Mouse (Mus musculus): Measurements from ENCODE around the gene Tldc1. TPM values are rescaled to one million over a fixed set of nuclear protein-coding genes. Genes with fewer than 3 reads are reported as not detected.

Gene Tldc1
- total RNA-seq (2021) = 10 to 100 TPM; 10.5 to 12.4 TPM

GRCm38 (mm10) chr8:119778263-119778662 is at the start of gene Tldc1:
TSS of gene Tldc1 (minus strand) at chr8:119778416.
- DNase-seq (ENCODE audit: low spot score) = peak; percentile 99
- intact Hi-C loops (cut with DNase I) = no loop called here

- DNase-seq (ENCODE audit: low spot score) = no peak
- intact Hi-C loops (cut with DNase I) = no loop called here
Measured at GRCm38 (mm10) chr8:119827721-119828153, 49.5 kb upstream of the Tldc1 start.

GRCm38 (mm10) chr8:119826982-119827381 is 48.8 kb upstream of the Tldc1 start:
- DNase-seq (ENCODE audit: low spot score) = no peak
- intact Hi-C loops (cut with DNase I) = no loop called here

GRCm38 (mm10) chr8:119825950-119826730 is 47.9 kb upstream of the Tldc1 start:
- no peak for DNase-seq (ENCODE audit: low spot score)
- intact Hi-C loops (cut with DNase I) = no loop called here

GRCm38 (mm10) chr8:119824809-119825273 is 46.6 kb upstream of the Tldc1 start:
- no peak for DNase-seq (ENCODE audit: low spot score)
- intact Hi-C loops (cut with DNase I) = no loop called here

- intact Hi-C loops (cut with DNase I) = no loop called here
- DNase-seq (ENCODE audit: low spot score) = peak; percentile 52
Measured at GRCm38 (mm10) chr8:119824100-119824499, 45.9 kb upstream of the Tldc1 start.

- intact Hi-C loops (cut with DNase I) = no loop called here
- no peak for DNase-seq (ENCODE audit: low spot score)
Measured at GRCm38 (mm10) chr8:119823278-119823677, 45.1 kb upstream of the Tldc1 start.

- DNase-seq (ENCODE audit: low spot score) = no peak
- intact Hi-C loops (cut with DNase I) = no loop called here
Measured at GRCm38 (mm10) chr8:119821691-119822090, 43.5 kb upstream of the Tldc1 start.

GRCm38 (mm10) chr8:119819976-119820375 is 41.8 kb upstream of the Tldc1 start:
- intact Hi-C loops (cut with DNase I) = no loop called here
- DNase-seq (ENCODE audit: low spot score) = no peak

- DNase-seq (ENCODE audit: low spot score) = no peak
- intact Hi-C loops (cut with DNase I) = no loop called here
Measured at GRCm38 (mm10) chr8:119819316-119819715, 41.1 kb upstream of the Tldc1 start.

- DNase-seq (ENCODE audit: low spot score) = no peak
- intact Hi-C loops (cut with DNase I) = no loop called here
Measured at GRCm38 (mm10) chr8:119817446-119817845, 39.2 kb upstream of the Tldc1 start.

GRCm38 (mm10) chr8:119816219-119816618 is 38.0 kb upstream of the Tldc1 start:
- intact Hi-C loops (cut with DNase I) = no loop called here
- DNase-seq (ENCODE audit: low spot score) = no peak

- intact Hi-C loops (cut with DNase I) = no loop called here
- no peak for DNase-seq (ENCODE audit: low spot score)
Measured at GRCm38 (mm10) chr8:119812650-119813431, 34.6 kb upstream of the Tldc1 start.

GRCm38 (mm10) chr8:119811925-119812324 is 33.7 kb upstream of the Tldc1 start:
- no peak for DNase-seq (ENCODE audit: low spot score)
- intact Hi-C loops (cut with DNase I) = no loop called here

- no peak for DNase-seq (ENCODE audit: low spot score)
- intact Hi-C loops (cut with DNase I) = no loop called here
Measured at GRCm38 (mm10) chr8:119810953-119811499, 32.8 kb upstream of the Tldc1 start.

- no peak for DNase-seq (ENCODE audit: low spot score)
- intact Hi-C loops (cut with DNase I) = no loop called here
Measured at GRCm38 (mm10) chr8:119810127-119810868, 32.1 kb upstream of the Tldc1 start.

GRCm38 (mm10) chr8:119809620-119810019 is 31.4 kb upstream of the Tldc1 start:
- no peak for DNase-seq (ENCODE audit: low spot score)
- intact Hi-C loops (cut with DNase I) = no loop called here

- intact Hi-C loops (cut with DNase I) = no loop called here
- no peak for DNase-seq (ENCODE audit: low spot score)
Measured at GRCm38 (mm10) chr8:119807687-119808086, 29.5 kb upstream of the Tldc1 start.

- intact Hi-C loops (cut with DNase I) = no loop called here
- no peak for DNase-seq (ENCODE audit: low spot score)
Measured at GRCm38 (mm10) chr8:119806422-119807263, 28.4 kb upstream of the Tldc1 start.
